Mouse (Mus musculus) thymus, postnatal 14 days (tissue): ENCODE measurements around the gene Dll3.

Source experiments
- DNase-seq: peaks from one replicate; pipeline ENCODE4 v3.0.0; 2021

Dll3 gene

GRCm38 (mm10) chr7:28301616-28302433 lies at the start of gene Dll3:
Dll3 (minus strand) TSS chr7:28302238.
- peak; percentile 74 for DNase-seq

GRCm38 (mm10) chr7:28351676-28352191 lies 49.7 kb upstream of the Dll3 start:
- DNase-seq, result no peak

- DNase-seq, result peak; percentile 99
These were observed 48.3 kb upstream of the Dll3 start, which contains the start of gene Rps16 for GRCm38 (mm10) chr7:28350155-28350883. Rps16 (plus strand) TSS chr7:28350652.

GRCm38 (mm10) chr7:28348601-28349000 lies 46.6 kb upstream of the Dll3 start:
- no peak for DNase-seq

GRCm38 (mm10) chr7:28347746-28348145 lies 45.7 kb upstream of the Dll3 start:
- DNase-seq, result no peak

- peak; percentile 73 for DNase-seq
These were observed 42.6 kb upstream of the Dll3 start for GRCm38 (mm10) chr7:28344637-28345036.

- DNase-seq, result no peak
These were observed 39.3 kb upstream of the Dll3 start for GRCm38 (mm10) chr7:28341381-28341780.

GRCm38 (mm10) chr7:28339213-28339917 lies 37.3 kb upstream of the Dll3 start:
- peak; percentile 61 for DNase-seq

- peak; percentile 98 for DNase-seq
These were observed 36.3 kb upstream of the Dll3 start, which contains the start of gene Supt5 for GRCm38 (mm10) chr7:28338108-28338998. Supt5 (minus strand) TSS chr7:28338746.

- DNase-seq, result no peak
These were observed 33.4 kb upstream of the Dll3 start for GRCm38 (mm10) chr7:28335471-28335870.

- no peak for DNase-seq
These were observed 32.5 kb upstream of the Dll3 start for GRCm38 (mm10) chr7:28334534-28334933.

GRCm38 (mm10) chr7:28328260-28328659 lies 26.2 kb upstream of the Dll3 start:
- no peak for DNase-seq

- DNase-seq, result no peak
These were observed 24.4 kb upstream of the Dll3 start for GRCm38 (mm10) chr7:28326457-28326856.

- no peak for DNase-seq
These were observed 23.3 kb upstream of the Dll3 start for GRCm38 (mm10) chr7:28325293-28325692.

GRCm38 (mm10) chr7:28321974-28322720 lies 20.1 kb upstream of the Dll3 start:
- DNase-seq, result no peak

GRCm38 (mm10) chr7:28318714-28319113 lies 16.7 kb upstream of the Dll3 start:
- DNase-seq, result no peak

- DNase-seq, result no peak
These were observed 16.0 kb upstream of the Dll3 start for GRCm38 (mm10) chr7:28318036-28318435.

GRCm38 (mm10) chr7:28311926-28312543 lies 10.0 kb upstream of the Dll3 start, which contains the start of gene Timm50:
Timm50 (minus strand) TSS chr7:28312072.
- peak; percentile 98 for DNase-seq

GRCm38 (mm10) chr7:28311151-28311925 lies 9.3 kb upstream of the Dll3 start:
- DNase-seq, result no peak

GRCm38 (mm10) chr7:28309737-28310136 lies 7.7 kb upstream of the Dll3 start:
- DNase-seq, result no peak
